Mouse (Mus musculus) central nervous system, embryonic 11.5 days (tissue): Measurements from ENCODE around the gene Ankrd16. TPM values are rescaled to one million over a fixed set of nuclear protein-coding genes. Genes with fewer than 3 reads are reported as not detected.

Experiments used
- polyA plus RNA-seq: library from polyadenylated mRNA; depleted of rRNA; stranded (reverse); fragments of >200 nt; gene quantifications from 2 replicates; pipeline ENCODE4 v1.2.3, GENCODE M21; 2012; rRNA removed

Ankrd16 gene
- 147 and 160 TPM in 2 replicates for polyA plus RNA-seq

GRCm38 (mm10) chr2:11777091-11778068 lies at the start of gene Ankrd16, which contains the start of gene Fbh1:
Gene Ankrd16 (plus strand): TSS chr2:11777876.
Gene Fbh1 (minus strand): TSS chr2:11777582.

Other genes with a start within 250 kb of the Ankrd16 start
- gene Pfkfb3, start 223.8 kb upstream of the Ankrd16 start, polyA plus RNA-seq: 19.7 and 20.7 TPM in 2 replicates
- 230 and 311 TPM in 2 replicates for gene Rbm17, start 173.7 kb upstream of the Ankrd16 start, polyA plus RNA-seq
- not detected in 2 replicates for gene Gm17490, start 151.6 kb upstream of the Ankrd16 start, polyA plus RNA-seq
- not detected in 2 replicates for gene Il2ra, start 135.1 kb upstream of the Ankrd16 start, polyA plus RNA-seq
- gene Il15ra, start 72.6 kb upstream of the Ankrd16 start, polyA plus RNA-seq: 0.52 and 0.68 TPM in 2 replicates
- gene Fbh1, start 294 bp upstream of the Ankrd16 start, polyA plus RNA-seq: 73.7 and 97.0 TPM in 2 replicates